Mouse (Mus musculus): ENCODE results near the gene Slc35b1. TPM values are rescaled to one million over a fixed set of nuclear protein-coding genes. Genes with fewer than 3 reads are reported as not detected.
A peak's percentile ranks its signal among the peaks of the same experiment; 100 is the strongest.

Gene Slc35b1
- polyA plus RNA-seq, 1 experiment from 2014 or later = 40.1 TPM

- TF ChIP-seq CTCF (IDR thresholded peaks at IDR 0.05; ENCODE audit: low read depth) = no peak
- TF ChIP-seq EP300 (IDR thresholded peaks at IDR 0.05; ENCODE audit: low read depth) = no peak
- ATAC-seq (no peak), DNase-seq (peak; percentile 8)
- 52% methylated on average over 1 of the region's 1 CpGs for WGBS (ENCODE audit: insufficient replicate concordance)
- Histone ChIP-seq H3K27ac (ENCODE audit: low read depth) (peak overlapping the region; percentile 97), H3K4me3 (ENCODE audit: low read depth, low read length) (peak overlapping the region; percentile 89), H3K36me3 (replicated peaks; ENCODE audit: insufficient read depth, low read length) (peaks cover 32% of the 10 kb centered on the region), H3K4me1 (ENCODE audit: insufficient read depth) (peaks cover 54% of the 10 kb centered on the region), H3K9ac (replicated peaks) (peak overlapping the region; percentile 84), H3K4me2 (ENCODE audit: low read depth, low read length) (peak overlapping the region; percentile 74), H3K9me3 (ENCODE audit: low read length) (no peaks in the 10 kb centered on the region), H3K27me3 (ENCODE audit: insufficient read depth, low read length) (no peaks in the 10 kb centered on the region)
These were observed 44.2 kb upstream of the Slc35b1 start for GRCm38 (mm10) chr11:95340259-95340658.

GRCm38 (mm10) chr11:95340664-95341063 is 43.8 kb upstream of the Slc35b1 start:
- H3K27ac ChIP-seq (ENCODE audit: low read depth) = peak overlapping the region; percentile 97
- H3K9ac ChIP-seq (replicated peaks) = peak overlapping the region; percentile 84
- TF ChIP-seq CTCF (IDR thresholded peaks at IDR 0.05; ENCODE audit: low read depth) (no peak), EP300 (IDR thresholded peaks at IDR 0.05; ENCODE audit: low read depth) (no peak)
- no peaks in the 10 kb centered on the region for H3K9me3 ChIP-seq (ENCODE audit: low read length)
- no peak for ATAC-seq
- peak overlapping the region; percentile 89 for H3K4me3 ChIP-seq (ENCODE audit: low read depth, low read length)
- 38% methylated on average over 5 of the region's 5 CpGs for WGBS (ENCODE audit: insufficient replicate concordance)
- peaks cover 36% of the 10 kb centered on the region for H3K36me3 ChIP-seq (replicated peaks; ENCODE audit: insufficient read depth, low read length)
- peak overlapping the region; percentile 74 for H3K4me2 ChIP-seq (ENCODE audit: low read depth, low read length)
- DNase-seq = peak; percentile 41
- no peaks in the 10 kb centered on the region for H3K27me3 ChIP-seq (ENCODE audit: insufficient read depth, low read length)
- peaks cover 50% of the 10 kb centered on the region for H3K4me1 ChIP-seq (ENCODE audit: insufficient read depth)

- DNase-seq = no peak
- H3K27me3 ChIP-seq (ENCODE audit: insufficient read depth, low read length) = no peaks in the 10 kb centered on the region
- no peak for TF ChIP-seq EP300 (IDR thresholded peaks at IDR 0.05; ENCODE audit: low read depth)
- no peak for TF ChIP-seq CTCF (IDR thresholded peaks at IDR 0.05; ENCODE audit: low read depth)
- peak overlapping the region; percentile 84 for H3K9ac ChIP-seq (replicated peaks)
- peak overlapping the region; percentile 74 for H3K4me2 ChIP-seq (ENCODE audit: low read depth, low read length)
- peaks cover 61% of the 10 kb centered on the region for H3K36me3 ChIP-seq (replicated peaks; ENCODE audit: insufficient read depth, low read length)
- WGBS (ENCODE audit: insufficient replicate concordance) = 60% methylated on average over 4 of the region's 4 CpGs
- no peaks in the 10 kb centered on the region for H3K9me3 ChIP-seq (ENCODE audit: low read length)
- H3K4me1 ChIP-seq (ENCODE audit: insufficient read depth) = peaks cover 44% of the 10 kb centered on the region
- H3K27ac ChIP-seq (ENCODE audit: low read depth) = peak overlapping the region; percentile 16; the same call in 1 of the 2 replicates
- peak overlapping the region; percentile 89 for H3K4me3 ChIP-seq (ENCODE audit: low read depth, low read length)
- no peak for ATAC-seq
These were observed 41.3 kb upstream of the Slc35b1 start for GRCm38 (mm10) chr11:95343180-95343579.

DNA sequence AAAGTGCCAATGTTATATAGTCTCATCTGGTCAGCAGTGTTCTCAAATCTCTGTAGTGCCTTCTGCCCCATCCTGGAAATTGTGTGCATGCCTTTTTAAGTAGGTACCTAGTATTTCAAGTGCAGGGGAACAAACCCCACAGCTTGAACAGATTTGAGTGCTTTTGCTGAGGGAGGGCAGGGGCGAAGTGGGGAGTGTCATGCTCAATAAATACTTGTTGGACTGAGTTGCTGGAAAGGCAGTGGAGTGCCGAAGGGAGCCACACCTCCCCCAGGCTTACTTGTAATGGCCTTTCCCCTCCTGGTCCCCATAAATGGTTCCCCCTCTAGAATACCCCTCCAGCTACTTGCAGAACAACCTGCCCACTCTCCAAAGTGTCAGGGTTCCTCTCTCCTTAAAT is 40.3 kb upstream of the Slc35b1 start:
- Histone ChIP-seq H3K36me3 (replicated peaks; ENCODE audit: insufficient read depth, low read length) (peaks cover 69% of the 10 kb centered on the region), H3K27ac (ENCODE audit: low read depth) (no peak overlapping the region), H3K27me3 (ENCODE audit: insufficient read depth, low read length) (no peaks in the 10 kb centered on the region), H3K9ac (replicated peaks) (0 out of 2 replicates have a peak overlapping the region, but pooled peaks have one; percentile 26), H3K4me3 (ENCODE audit: low read depth, low read length) (peak overlapping the region; percentile 89; the same call in 1 of the 2 replicates), H3K4me1 (ENCODE audit: insufficient read depth) (peaks cover 38% of the 10 kb centered on the region), H3K9me3 (ENCODE audit: low read length) (no peaks in the 10 kb centered on the region), H3K4me2 (ENCODE audit: low read depth, low read length) (peak overlapping the region; percentile 74; the same call in 1 of the 2 replicates)
- TF ChIP-seq EP300 (IDR thresholded peaks at IDR 0.05; ENCODE audit: low read depth) (no peak), CTCF (IDR thresholded peaks at IDR 0.05; ENCODE audit: low read depth) (no peak)
- DNase-seq = no peak
- WGBS (ENCODE audit: insufficient replicate concordance) = 76% methylated on average over 2 of the region's 2 CpGs
- ATAC-seq = no peak

GRCm38 (mm10) chr11:95350289-95350688 is 34.2 kb upstream of the Slc35b1 start:
- Histone ChIP-seq H3K9me3 (ENCODE audit: low read length) (no peaks in the 10 kb centered on the region), H3K27me3 (ENCODE audit: insufficient read depth, low read length) (no peaks in the 10 kb centered on the region), H3K4me1 (ENCODE audit: insufficient read depth) (peaks cover 39% of the 10 kb centered on the region), H3K27ac (ENCODE audit: low read depth) (peak overlapping the region; percentile 64), H3K4me3 (ENCODE audit: low read depth, low read length) (no peak overlapping the region), H3K36me3 (replicated peaks; ENCODE audit: insufficient read depth, low read length) (peaks cover 70% of the 10 kb centered on the region), H3K4me2 (ENCODE audit: low read depth, low read length) (no peak overlapping the region), H3K9ac (replicated peaks) (no peak overlapping the region)
- TF ChIP-seq CTCF (IDR thresholded peaks at IDR 0.05; ENCODE audit: low read depth) (no peak), EP300 (IDR thresholded peaks at IDR 0.05; ENCODE audit: low read depth) (no peak)
- DNase-seq (no peak), ATAC-seq (peak; percentile 26; the same call in 1 of the 2 replicates)
- WGBS (ENCODE audit: insufficient replicate concordance) = 77% methylated on average over 6 of the region's 6 CpGs

- no peak overlapping the region for H3K4me2 ChIP-seq (ENCODE audit: low read depth, low read length)
- no peaks in the 10 kb centered on the region for H3K27me3 ChIP-seq (ENCODE audit: insufficient read depth, low read length)
- TF ChIP-seq EP300 (IDR thresholded peaks at IDR 0.05; ENCODE audit: low read depth) (no peak), CTCF (IDR thresholded peaks at IDR 0.05; ENCODE audit: low read depth) (no peak)
- WGBS (ENCODE audit: insufficient replicate concordance) = 85% methylated on average over 3 of the region's 3 CpGs
- peaks cover 44% of the 10 kb centered on the region for H3K4me1 ChIP-seq (ENCODE audit: insufficient read depth)
- H3K4me3 ChIP-seq (ENCODE audit: low read depth, low read length) = no peak overlapping the region
- DNase-seq (no peak), ATAC-seq (peak; percentile 32)
- H3K9me3 ChIP-seq (ENCODE audit: low read length) = no peaks in the 10 kb centered on the region
- peak overlapping the region; percentile 28; the same call in 1 of the 2 replicates for H3K9ac ChIP-seq (replicated peaks)
- peaks cover 63% of the 10 kb centered on the region for H3K36me3 ChIP-seq (replicated peaks; ENCODE audit: insufficient read depth, low read length)
- H3K27ac ChIP-seq (ENCODE audit: low read depth) = peak overlapping the region; percentile 64
These were observed 33.5 kb upstream of the Slc35b1 start for GRCm38 (mm10) chr11:95350960-95351359.

Measured in liver, postnatal 0 days (tissue).